26 mouse cellular contexts compared by ENCODE assay signal in the genomic region with DNA sequence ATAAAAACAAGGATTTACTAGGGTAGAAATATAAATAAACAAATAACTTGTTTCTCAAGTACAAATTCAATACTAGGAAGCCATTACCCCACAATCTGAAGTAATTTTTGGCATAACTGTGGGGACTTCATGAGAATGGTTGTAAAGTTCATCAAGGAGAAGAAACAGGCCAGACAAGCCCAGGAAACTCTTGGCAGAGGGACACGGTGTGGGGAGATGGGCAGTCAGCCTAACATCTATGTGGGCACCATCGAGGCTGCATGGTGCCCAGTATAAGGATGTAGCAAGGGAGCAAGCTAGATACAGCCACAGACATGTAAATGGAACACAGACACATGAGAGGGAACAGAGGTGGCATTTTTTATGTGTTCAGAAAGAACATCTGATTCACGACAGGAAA.
"Had no signal": no experiment of that assay in that cellular context is flagged by ENCODE, and none has a peak within 500 bp of the region (broad histone marks: within the 10 kb centered on the region; RNA-seq: fewer than 3 reads in every experiment).

No protein-coding gene starts in this region.

- H3K4me1 ChIP-seq: embryonic facial prominence, embryonic 10.5 days; embryonic facial prominence, embryonic 12.5 days; embryonic facial prominence, embryonic 13.5 days; embryonic facial prominence, embryonic 15.5 days; forebrain, embryonic 10.5 days; heart, embryonic 10.5 days had no signal

- H3K9me3 ChIP-seq: embryonic facial prominence, embryonic 10.5 days; embryonic facial prominence, embryonic 12.5 days; embryonic facial prominence, embryonic 15.5 days; forebrain, embryonic 10.5 days; forebrain, embryonic 12.5 days; forebrain, embryonic 15.5 days; heart, embryonic 10.5 days had no signal

- H3K4me3 ChIP-seq: embryonic facial prominence, embryonic 10.5 days; embryonic facial prominence, embryonic 12.5 days; embryonic facial prominence, embryonic 13.5 days; embryonic facial prominence, embryonic 15.5 days; erythroblast, embryonic 14.5 days; forebrain, embryonic 10.5 days; forebrain, embryonic 12.5 days; forebrain, embryonic 13.5 days; forebrain, embryonic 15.5 days; gastrocnemius, adult 2 months; heart, adult 2 months; heart, embryonic 10.5 days had no signal

- H3K27me3 ChIP-seq: embryonic facial prominence, embryonic 12.5 days; embryonic facial prominence, embryonic 13.5 days; embryonic facial prominence, embryonic 15.5 days; forebrain, embryonic 12.5 days; forebrain, embryonic 13.5 days; forebrain, embryonic 15.5 days had no signal

- H3K27ac ChIP-seq: embryonic facial prominence, embryonic 10.5 days; embryonic facial prominence, embryonic 12.5 days; embryonic facial prominence, embryonic 13.5 days; embryonic facial prominence, embryonic 15.5 days; forebrain, embryonic 10.5 days; forebrain, embryonic 12.5 days; forebrain, embryonic 13.5 days; forebrain, embryonic 15.5 days; gastrocnemius, adult 2 months; heart, adult 2 months; heart, embryonic 10.5 days had no signal

- ATAC-seq: forebrain, embryonic 13.5 days; forebrain, embryonic 14.5 days; forebrain, embryonic 15.5 days; forebrain, embryonic 16.5 days; forebrain, postnatal 0 days had no signal

- DNase-seq: cerebellum, adult 8-10 months; cerebellum, adult 9-10 months; cerebellum, adult 9-11 months; cerebellum, postnatal 14 days; cerebellum, postnatal 25 days; cerebellum, postnatal 36 days; embryo, embryonic 11 days; forebrain, postnatal 0 days; gastrocnemius, adult 2 months; gastrocnemius, postnatal 10 days; gastrocnemius, postnatal 14 days; gastrocnemius, postnatal 25 days; gastrocnemius, postnatal 36 days; heart, adult 2 months had no signal
